Mouse (Mus musculus) limb, embryonic 13.5 days (tissue): ENCODE results near the gene Tefm. TPM values are rescaled to one million over a fixed set of nuclear protein-coding genes. Genes with fewer than 3 reads are reported as not detected.
A peak's percentile ranks its signal among the peaks of the same experiment; 100 is the strongest.
"Not testable (repeated sequence)": the region's sequence is repeated elsewhere in the genome, so short reads cannot be mapped to it uniquely, and the experiment has no call there.

Experiments used
- ATAC-seq: fragments of 200-750 bp; cut with Nextera tagmentation; 2 replicates; pipeline ENCODE4 v1.8.0; 2017; ENCODE audit warnings: low read depth, moderate number of reproducible peaks, moderate TSS enrichment; ENCODE audit not compliant: low FRiP score
- H3K27ac ChIP-seq: fragments of 300-500 bp; sonication (generic); 2 replicates; pipeline ENCODE4 v1.5.1; 2015; ENCODE audit warnings: inconsistent platforms, mild to moderate bottlenecking, moderate library complexity
- H3K27me3 ChIP-seq: fragments of 300-500 bp; sonication (generic); 2 replicates; pipeline ENCODE4 v1.6.1; 2015; ENCODE audit warnings: mild to moderate bottlenecking, inconsistent platforms
- H3K36me3 ChIP-seq: fragments of 300-500 bp; sonication (generic); 2 replicates; pipeline ENCODE4 v1.6.1; 2015; ENCODE audit warnings: inconsistent platforms, mild to moderate bottlenecking, moderate library complexity
- H3K4me1 ChIP-seq: fragments of 300-500 bp; sonication (generic); 2 replicates; pipeline ENCODE4 v1.6.1; 2015; ENCODE audit warnings: inconsistent platforms
- H3K4me2 ChIP-seq: fragments of 300-500 bp; sonication (generic); replicated peaks from 2 replicates; pipeline ENCODE4 v1.6.1; 2015; ENCODE audit warnings: inconsistent platforms, mild to moderate bottlenecking, moderate library complexity
- H3K4me3 ChIP-seq: fragments of 300-500 bp; sonication (generic); 2 replicates; pipeline ENCODE4 v1.5.1; 2015; ENCODE audit warnings: moderate library complexity, mild to moderate bottlenecking, inconsistent platforms
- H3K9ac ChIP-seq: fragments of 300-500 bp; sonication (generic); 2 replicates; pipeline ENCODE4 v1.6.1; 2015; ENCODE audit warnings: mild to moderate bottlenecking, inconsistent platforms
- H3K9me3 ChIP-seq: fragments of 300-500 bp; sonication (generic); 2 replicates; pipeline ENCODE4 v1.6.1; 2016; ENCODE audit warnings: inconsistent platforms
- WGBS: fragments of 180-500 bp; shearing (Covaris S2); methylation state at CpG from one replicate; pipeline ENCODE4 v1.1.7; 2015; 5-methylcytosine and 5-hydroxymethylcytosine counted together
- polyA plus RNA-seq: library from polyadenylated mRNA; unstranded; fragments of >200 nt; fragmentation: Nextera tagmentation; extraction: Ambion mirVana; gene quantifications from 2 replicates; pipeline ENCODE4 v1.2.1, GENCODE M21; 2015

Gene Tefm
- 31.2 and 34.2 TPM in 2 replicates for polyA plus RNA-seq

DNA sequence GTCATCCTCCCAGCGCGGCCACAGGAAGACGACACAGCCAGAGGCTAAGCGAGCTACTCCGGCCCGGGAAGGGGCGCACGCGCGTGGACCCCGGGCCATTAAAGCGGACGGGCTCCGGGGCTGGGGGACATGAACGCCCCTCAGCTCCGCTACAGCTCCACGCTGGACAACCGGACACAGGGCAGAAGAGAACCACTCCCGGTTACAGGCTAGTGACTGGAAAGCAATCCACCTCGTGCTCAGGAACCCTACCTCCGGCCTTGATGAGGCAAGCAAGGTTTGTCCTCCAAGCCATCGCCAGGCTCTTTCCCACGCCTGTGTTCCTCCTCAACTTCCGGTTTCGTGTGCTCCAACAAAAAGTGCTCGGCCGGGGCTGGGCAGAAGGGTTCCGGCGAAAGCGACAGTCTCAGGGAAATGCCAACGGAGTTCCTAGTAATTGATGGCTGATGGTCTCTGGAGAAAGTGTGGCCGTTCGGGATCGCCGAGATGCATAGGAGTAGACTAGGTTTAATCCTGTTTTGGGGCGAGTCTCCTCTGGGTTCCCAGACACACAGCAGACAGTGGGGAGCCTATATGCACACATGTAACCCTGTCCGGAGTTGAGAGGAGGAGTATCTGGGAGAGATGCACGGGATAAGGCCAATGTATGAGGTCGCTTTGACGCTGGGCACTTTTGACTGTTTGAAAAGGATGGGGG lies at the start of gene Tefm:
Gene Tefm, minus strand, starts transcription at position 351 of the 697 bp plus-strand sequence.
- Histone ChIP-seq H3K27me3 (no peaks in the 10 kb centered on the region), H3K27ac (peak within 1 kb of the TSS; percentile 87), H3K9me3 (no peaks in the 10 kb centered on the region), H3K4me1 (peaks cover 12% of the 10 kb centered on the region), H3K9ac (peak within 1 kb of the TSS; percentile 82), H3K4me3 (peak within 1 kb of the TSS; percentile 83), H3K36me3 (peaks cover 31% of the 10 kb centered on the region), H3K4me2 (peak within 1 kb of the TSS; percentile 77)
- peak; percentile 94 for ATAC-seq
- WGBS: under 1% methylated on average over 40 of the region's 40 CpGs

DNA sequence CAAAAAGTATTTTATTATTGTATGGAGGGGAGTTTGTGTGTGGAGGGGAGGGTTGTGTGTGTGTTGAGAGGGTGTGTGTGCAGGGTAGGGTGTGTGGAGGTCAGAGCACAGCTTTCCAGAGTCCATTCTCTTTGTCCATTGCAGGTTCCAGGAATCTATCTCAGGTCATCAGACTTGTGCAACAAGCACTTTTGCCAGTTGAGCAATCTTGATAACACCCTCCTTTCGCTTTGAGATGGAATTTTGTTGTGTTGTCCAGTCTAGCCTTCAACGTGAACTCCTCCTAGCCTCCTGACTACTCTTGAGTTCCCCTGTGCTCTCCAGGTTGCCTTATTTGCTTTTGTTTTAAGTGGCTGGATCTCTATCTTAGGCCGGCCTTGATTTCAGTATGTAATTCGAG lies 48.3 kb upstream of the Tefm start:
- no peak for ATAC-seq
- Histone ChIP-seq H3K4me2 (no peak overlapping the region), H3K36me3 (peaks cover 11% of the 10 kb centered on the region), H3K4me3 (no peak overlapping the region), H3K27ac (no peak overlapping the region), H3K4me1 (no peaks in the 10 kb centered on the region), H3K9me3 (no peaks in the 10 kb centered on the region), H3K9ac (no peak overlapping the region), H3K27me3 (no peaks in the 10 kb centered on the region)
- WGBS: 71% methylated on average over 4 of the region's 4 CpGs

DNA sequence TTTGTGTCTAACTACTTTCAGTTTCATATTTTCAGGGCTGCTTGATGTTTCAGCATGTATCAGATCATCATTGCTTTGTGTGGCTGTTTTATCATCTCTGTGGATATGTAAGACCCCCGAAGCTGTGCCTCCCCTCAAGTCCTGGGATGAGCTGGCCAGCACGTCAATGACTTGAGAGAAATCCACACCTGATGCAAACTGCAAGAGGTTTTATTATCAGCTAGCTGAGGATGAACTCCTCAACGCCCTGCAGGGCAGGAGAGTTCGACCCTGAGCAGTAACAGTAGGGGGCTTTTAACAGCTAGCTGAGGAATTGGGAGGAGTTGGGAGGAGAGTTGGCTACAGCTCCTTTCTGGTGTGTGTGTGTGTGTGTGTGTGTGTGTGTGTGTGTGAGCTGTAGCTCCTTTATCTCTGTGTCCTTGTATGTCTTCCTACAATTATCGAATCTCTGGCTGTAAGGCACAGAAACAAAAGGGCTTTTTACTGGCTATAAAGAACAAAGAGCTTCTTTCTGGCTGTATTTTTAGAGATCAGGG lies 43.5 kb upstream of the Tefm start:
- not testable (repeated sequence) for H3K9me3 ChIP-seq, H3K4me3 ChIP-seq, H3K27me3 ChIP-seq, H3K4me1 ChIP-seq, ATAC-seq, H3K9ac ChIP-seq, H3K4me2 ChIP-seq, H3K27ac ChIP-seq, H3K36me3 ChIP-seq
- WGBS: 66% methylated on average over 5 of the region's 5 CpGs

DNA sequence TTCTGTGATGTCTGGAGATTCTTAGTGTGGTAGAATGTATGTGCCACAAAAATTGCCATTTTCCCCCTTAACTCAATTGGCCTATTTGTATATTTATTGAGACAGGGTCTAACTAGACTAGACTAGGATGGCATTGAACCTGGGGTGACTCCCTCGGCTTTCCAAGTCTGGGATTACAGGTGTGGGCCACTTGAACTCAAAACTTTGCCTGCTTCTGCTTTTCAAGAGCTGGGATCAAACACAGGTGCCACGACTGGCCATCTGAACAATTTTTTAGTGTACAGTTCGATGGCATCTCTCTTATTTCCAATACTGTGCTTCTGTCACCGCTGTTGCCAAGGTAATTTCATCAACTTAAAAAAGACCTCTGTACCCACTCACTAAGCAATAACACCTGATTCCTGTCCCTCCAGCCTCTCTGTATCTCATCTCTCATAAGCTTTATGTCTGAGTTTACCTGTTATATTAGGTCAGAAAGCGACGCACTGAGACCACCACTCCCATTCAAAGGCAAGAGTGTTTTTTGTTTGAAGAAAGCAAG lies 42.6 kb upstream of the Tefm start:
- WGBS: 90% methylated on average over 6 of the region's 6 CpGs
- H3K4me3 ChIP-seq: peak overlapping the region; percentile 71
- no peaks in the 10 kb centered on the region for H3K36me3 ChIP-seq
- 0 out of 2 replicates have a peak, but pooled peaks cover 7% of the 10 kb centered on the region for H3K4me1 ChIP-seq
- ATAC-seq: no peak
- no peaks in the 10 kb centered on the region for H3K27me3 ChIP-seq
- H3K9me3 ChIP-seq: no peaks in the 10 kb centered on the region
- H3K9ac ChIP-seq: peak overlapping the region; percentile 81; the same call in 1 of the 2 replicates
- no peak overlapping the region; the same call in 1 of the 2 replicates for H3K27ac ChIP-seq
- H3K4me2 ChIP-seq: peak overlapping the region; percentile 74

DNA sequence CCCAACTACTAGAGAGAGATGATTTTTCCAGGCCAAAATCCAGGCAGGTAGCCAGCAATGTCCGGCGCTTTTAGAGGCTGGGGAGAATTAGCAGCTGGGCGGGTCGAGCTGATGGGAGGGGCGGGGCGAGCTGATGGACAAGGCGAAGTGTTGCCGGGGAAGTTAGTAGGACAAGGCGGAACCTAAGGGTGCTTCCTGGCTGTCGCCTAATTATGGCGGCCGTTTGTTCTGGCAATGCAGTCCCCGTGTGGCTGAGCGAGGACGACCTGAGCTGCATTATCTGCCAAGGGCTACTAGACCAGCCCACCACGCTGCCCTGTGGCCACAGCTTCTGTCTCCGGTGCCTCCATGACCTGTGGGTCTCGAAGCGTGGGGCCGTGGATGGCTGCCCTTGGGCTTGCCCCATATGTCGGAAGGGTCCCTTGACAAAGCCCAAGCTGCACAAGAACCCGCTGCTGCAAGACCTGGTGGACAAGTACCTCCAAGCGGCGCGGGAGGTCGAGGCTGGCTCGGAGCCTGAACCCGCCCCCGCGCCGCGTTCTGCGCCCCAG lies 41.8 kb upstream of the Tefm start, which contains the start of gene Rnf135:
Gene Rnf135, plus strand, starts transcription at position 147 of the 551 bp plus-strand sequence.
- Histone ChIP-seq H3K27ac (peak within 1 kb of the TSS; percentile 79), H3K9ac (peak within 1 kb of the TSS; percentile 81), H3K4me3 (peak within 1 kb of the TSS; percentile 71), H3K36me3 (no peaks in the 10 kb centered on the region), H3K4me1 (0 out of 2 replicates have a peak, but pooled peaks cover 7% of the 10 kb centered on the region), H3K9me3 (no peaks in the 10 kb centered on the region), H3K4me2 (peak within 1 kb of the TSS; percentile 74), H3K27me3 (no peaks in the 10 kb centered on the region)
- ATAC-seq: peak; percentile 91
- WGBS: 1% methylated on average over 33 of the region's 33 CpGs

DNA sequence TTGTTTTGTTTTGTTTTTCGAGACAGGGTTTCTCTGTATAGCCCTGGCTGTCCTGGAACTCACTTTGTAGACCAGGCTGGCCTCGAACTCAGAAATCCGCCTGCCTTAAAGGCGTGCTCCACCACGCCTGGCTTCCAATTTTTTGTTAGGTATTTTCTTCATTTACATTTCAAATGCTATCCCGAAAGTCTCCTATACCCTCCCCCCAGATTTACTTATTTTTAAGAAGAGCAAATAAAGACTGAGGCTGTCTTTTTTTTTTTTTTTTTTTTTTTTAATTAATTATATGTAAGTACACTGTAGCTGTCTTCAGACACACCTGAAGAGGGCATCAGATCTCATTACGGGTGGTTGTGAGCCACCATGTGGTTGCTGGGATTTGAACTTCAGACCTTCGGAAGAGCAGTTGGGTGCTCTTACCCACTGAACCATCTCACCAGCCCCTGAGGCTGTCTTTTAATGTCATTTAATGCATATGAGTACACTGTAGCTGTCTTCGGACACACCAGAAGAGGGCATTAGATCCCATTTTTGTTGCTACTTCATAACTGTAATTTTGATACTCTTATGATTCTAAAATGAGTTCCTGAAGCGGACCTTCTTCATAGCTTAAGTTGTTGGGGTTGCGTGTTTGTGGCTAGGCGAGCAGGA lies 41.2 kb upstream of the Tefm start:
- whole genome bisulfite sequencing: 45% methylated on average over 12 of the region's 12 CpGs
- peak overlapping the region; percentile 71 for H3K4me3 ChIP-seq
- peak; percentile 36; the same call in 1 of the 2 replicates for ATAC-seq
- peak overlapping the region; percentile 79 for H3K27ac ChIP-seq
- peak overlapping the region; percentile 74 for H3K4me2 ChIP-seq
- H3K9me3 ChIP-seq, H3K4me1 ChIP-seq, H3K36me3 ChIP-seq, H3K27me3 ChIP-seq: not testable (repeated sequence)
- H3K9ac ChIP-seq: peak overlapping the region; percentile 81

DNA sequence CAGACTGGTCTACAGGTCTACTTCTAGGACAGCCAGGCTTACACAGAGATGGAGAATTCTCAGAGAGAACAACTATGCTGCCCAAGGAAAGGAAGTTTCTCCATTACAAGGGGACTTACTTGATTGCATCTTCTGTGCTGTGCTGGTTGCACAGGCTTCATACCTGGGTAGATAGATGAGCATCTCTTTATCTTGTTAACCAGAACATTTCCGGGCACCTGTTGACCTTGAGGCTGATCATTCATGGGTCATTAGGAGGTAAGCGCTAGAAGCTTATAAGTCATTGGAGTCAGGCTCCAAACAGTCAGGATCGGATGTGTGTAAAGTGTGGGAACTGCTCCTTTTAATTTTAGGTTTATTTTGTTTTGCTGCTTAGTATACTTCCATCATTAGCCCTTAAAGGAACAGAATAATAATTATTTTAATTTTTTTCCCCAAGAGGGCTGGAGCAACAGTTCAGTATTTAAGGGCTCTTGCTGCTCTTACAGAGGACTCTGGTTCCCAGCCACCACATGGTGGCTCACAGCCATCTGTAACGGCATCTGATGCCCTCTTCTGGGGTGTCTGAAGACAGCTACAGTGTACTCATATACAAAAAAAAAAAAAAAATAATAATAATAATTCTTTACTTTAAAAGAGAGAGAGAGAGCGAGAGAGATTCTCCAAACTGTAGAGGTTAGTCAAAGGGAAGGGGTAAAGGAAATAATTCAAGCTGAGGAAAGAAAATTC lies 39.2 kb upstream of the Tefm start:
- H3K4me2 ChIP-seq: no peak overlapping the region
- WGBS: 70% methylated on average over 5 of the region's 5 CpGs

DNA sequence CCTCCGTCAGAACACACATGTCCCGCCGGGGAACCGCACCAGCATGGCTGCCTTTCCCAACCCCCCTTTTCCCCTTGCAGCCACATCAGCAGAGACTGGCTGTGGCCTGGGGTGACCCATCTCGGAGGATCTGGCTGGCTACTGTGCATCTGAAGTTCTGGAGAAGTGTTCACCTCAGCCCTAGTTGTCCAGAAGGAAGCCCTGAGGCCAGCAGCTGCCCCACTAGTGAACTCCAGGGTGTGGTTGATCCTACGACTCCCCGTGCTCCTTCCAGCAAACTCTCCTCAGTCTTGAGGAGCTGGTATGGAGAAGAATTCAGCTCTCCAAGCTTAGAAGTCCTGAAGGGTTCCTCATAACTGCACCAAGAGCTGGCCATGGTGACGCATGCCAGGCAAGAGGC lies 36.3 kb upstream of the Tefm start:
- H3K27ac ChIP-seq: no peak overlapping the region
- no peaks in the 10 kb centered on the region; the same call in 1 of the 2 replicates for H3K27me3 ChIP-seq
- H3K36me3 ChIP-seq: no peaks in the 10 kb centered on the region
- no peaks in the 10 kb centered on the region for H3K9me3 ChIP-seq
- H3K4me2 ChIP-seq: no peak overlapping the region
- no peak overlapping the region for H3K4me3 ChIP-seq
- H3K9ac ChIP-seq: no peak overlapping the region
- no peak for ATAC-seq
- WGBS: 86% methylated on average over 8 of the region's 8 CpGs
- no peaks in the 10 kb centered on the region for H3K4me1 ChIP-seq

More for the DNA sequence above, 39.2 kb upstream of the Tefm start:
- Histone ChIP-seq H3K36me3 (no peaks in the 10 kb centered on the region), H3K9me3 (no peaks in the 10 kb centered on the region), H3K4me3 (no peak overlapping the region), H3K27ac (no peak overlapping the region), H3K4me1 (0 out of 2 replicates have a peak, but pooled peaks cover 7% of the 10 kb centered on the region), H3K27me3 (no peaks in the 10 kb centered on the region), H3K9ac (no peak overlapping the region)
- no peak for ATAC-seq

DNA sequence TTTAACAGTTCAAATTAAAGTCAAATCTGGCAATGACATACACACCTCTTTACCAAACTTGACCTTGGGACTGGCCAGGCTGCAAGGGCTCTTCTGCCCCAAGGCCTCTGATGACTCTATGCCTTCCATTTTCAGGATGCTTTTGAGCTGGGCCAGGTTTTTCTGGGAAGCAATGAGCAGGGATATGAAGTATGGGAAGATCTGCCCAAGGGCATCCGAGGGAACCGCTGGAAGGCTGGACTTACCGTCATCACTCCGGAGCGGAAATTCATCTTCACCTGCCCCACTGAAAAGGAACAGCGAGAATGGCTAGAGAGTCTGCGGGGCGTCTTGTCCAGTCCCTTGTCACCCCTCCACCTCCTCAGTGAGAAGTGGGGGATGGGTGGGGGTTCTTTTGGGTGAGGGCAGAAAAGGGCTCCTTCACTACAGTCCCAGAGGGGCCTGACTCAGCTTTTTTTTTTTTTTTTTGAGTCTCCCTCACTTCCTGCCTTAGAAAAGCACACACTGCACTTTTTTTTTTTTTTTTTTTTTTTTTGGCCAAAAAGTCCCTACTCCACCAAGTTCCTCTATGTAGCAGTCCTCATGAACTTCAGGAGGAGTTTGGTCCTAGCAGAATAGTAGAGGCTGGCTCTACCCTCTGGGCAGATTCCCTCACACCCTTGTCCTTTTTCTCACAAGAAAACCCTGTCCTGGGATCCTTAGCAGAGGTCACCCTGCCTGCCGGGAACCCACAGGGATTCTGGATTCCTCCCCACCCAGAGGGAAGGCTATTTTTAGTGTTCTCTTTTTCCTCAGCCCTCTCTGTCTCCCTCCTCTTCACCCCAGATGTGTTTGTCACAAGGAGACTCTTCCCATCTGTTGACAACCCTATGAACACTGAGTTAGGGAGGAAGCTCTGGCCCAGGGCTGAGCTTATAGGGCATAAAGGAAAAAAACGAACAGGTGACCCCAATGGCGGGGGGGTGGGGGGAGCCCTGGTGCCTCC lies 35.2 kb upstream of the Tefm start:
- Histone ChIP-seq H3K27ac (no peak overlapping the region), H3K27me3 (no peaks in the 10 kb centered on the region; the same call in 1 of the 2 replicates), H3K4me1 (no peaks in the 10 kb centered on the region), H3K9me3 (no peaks in the 10 kb centered on the region), H3K36me3 (no peaks in the 10 kb centered on the region), H3K9ac (no peak overlapping the region), H3K4me3 (no peak overlapping the region), H3K4me2 (no peak overlapping the region)
- ATAC-seq: no peak
- WGBS: 74% methylated on average over 11 of the region's 11 CpGs

DNA sequence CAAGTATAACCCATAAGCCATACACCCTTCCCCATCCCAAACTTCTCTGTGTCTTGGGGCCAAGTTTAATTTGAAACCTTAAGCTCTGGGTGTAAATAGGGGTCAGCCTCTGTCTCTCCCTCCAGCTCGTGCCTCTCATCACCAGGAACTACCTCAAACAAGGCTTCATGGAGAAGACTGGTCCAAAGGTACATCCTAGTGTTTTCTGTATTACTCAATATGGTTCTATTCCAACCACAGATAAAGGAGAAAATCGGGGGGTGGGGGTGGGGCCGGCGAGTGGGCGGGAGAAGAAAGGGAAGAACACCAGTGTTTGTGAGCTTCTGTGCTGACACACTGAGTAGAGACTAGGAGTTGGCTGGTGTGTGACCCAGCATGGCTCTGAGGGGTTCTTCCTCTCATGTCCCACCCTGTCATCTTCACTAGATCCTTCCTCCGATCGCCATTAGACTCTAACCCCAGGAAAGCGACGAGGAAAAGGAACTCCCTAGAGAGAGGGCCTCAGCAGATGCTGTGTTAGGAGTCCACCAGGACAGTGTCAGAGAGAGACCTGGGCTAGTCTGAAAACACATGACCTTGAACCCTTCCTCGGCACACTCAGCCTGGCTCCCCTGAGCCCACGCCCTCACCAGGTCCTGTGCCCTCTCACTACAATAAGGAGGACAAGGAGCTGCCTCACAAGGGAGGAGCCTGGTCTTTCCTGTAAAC lies 32.1 kb upstream of the Tefm start:
- Histone ChIP-seq H3K27me3 (no peaks in the 10 kb centered on the region; the same call in 1 of the 2 replicates), H3K27ac (no peak overlapping the region), H3K4me3 (no peak overlapping the region), H3K4me2 (no peak overlapping the region), H3K9me3 (no peaks in the 10 kb centered on the region), H3K4me1 (no peaks in the 10 kb centered on the region), H3K36me3 (no peaks in the 10 kb centered on the region), H3K9ac (no peak overlapping the region)
- WGBS: 80% methylated on average over 11 of the region's 11 CpGs
- no peak for ATAC-seq
